Mouse (Mus musculus) kidney, postnatal 36 days (tissue): Measurements from ENCODE around the gene Fcgr1.
"Not testable (repeated sequence)": the region's sequence is repeated elsewhere in the genome, so short reads cannot be mapped to it uniquely, and the experiment has no call there.

Experiments used
- DNase-seq, 2 experiments: peaks; one replicate each; pipeline ENCODE4 v3.0.0; 2021 to 2022; ENCODE audit warnings: mixed read lengths in 2 of 2

Fcgr1 gene

DNA sequence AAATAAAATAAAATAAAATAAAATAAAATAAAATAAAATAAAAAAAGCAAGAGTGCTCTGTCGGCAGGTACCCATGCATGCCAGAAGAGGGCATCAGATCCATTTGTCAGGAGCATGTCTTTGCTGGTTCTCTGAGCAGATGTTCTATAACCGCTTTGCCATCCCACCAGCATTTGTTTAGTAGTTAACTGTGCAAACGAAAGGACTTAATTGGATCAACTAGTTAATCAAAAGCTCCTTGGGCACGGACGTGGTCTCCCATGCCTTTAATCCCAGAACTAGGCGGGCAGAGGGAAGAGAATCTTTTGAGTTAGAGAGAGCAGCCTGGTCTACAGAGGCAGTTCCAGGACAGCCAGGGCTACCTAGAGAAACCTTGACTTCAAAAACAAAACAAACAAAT, 33.4 kb upstream of the Fcgr1 start:
- DNase-seq, result peak; percentile 23 to 30

- not testable (repeated sequence) for DNase-seq
Observed at GRCm38 (mm10) chr3:96323806-96324205, 30.0 kb upstream of the Fcgr1 start.

GRCm38 (mm10) chr3:96322609-96323008, 28.8 kb upstream of the Fcgr1 start:
- no peak for DNase-seq

DNA sequence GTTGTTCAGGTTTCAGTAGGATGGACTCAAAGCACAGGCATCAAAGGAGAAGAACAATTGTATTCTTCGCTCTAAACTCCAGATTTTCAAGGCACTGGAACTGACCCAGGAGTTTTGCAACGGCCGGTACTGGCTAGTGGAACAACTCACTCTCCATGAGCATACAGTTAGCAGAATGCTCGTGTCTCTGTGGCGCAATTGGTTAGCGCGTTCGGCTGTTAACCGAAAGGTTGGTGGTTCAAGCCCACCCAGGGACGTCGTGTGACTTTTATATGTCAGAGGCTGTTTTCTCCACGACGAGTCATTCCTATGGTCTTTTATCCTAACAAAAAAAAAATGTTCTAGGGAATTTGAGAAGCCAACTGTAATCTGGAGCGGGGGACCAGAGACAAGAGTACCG, 28.1 kb upstream of the Fcgr1 start:
- no peak for DNase-seq

DNA sequence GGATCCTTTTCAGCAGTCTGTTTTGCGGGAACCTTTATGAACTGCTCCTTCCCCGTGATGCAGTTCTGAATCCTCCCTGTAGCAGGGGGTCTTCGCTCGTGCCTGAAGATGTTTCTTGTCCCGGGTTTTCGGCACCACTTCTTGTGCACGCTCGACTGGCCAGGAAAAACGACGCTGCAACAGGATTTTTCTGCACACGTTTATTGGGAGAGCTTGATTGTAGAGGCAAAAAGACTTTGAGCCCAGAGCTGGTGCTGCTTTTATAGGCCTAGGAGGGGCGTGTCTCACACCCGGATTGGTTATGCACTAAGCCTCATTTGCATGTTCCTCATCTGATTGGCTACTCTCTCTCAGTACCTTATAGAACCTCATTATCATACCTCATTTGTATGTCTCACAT, 26.2 kb upstream of the Fcgr1 start:
- not testable (repeated sequence) for DNase-seq

DNA sequence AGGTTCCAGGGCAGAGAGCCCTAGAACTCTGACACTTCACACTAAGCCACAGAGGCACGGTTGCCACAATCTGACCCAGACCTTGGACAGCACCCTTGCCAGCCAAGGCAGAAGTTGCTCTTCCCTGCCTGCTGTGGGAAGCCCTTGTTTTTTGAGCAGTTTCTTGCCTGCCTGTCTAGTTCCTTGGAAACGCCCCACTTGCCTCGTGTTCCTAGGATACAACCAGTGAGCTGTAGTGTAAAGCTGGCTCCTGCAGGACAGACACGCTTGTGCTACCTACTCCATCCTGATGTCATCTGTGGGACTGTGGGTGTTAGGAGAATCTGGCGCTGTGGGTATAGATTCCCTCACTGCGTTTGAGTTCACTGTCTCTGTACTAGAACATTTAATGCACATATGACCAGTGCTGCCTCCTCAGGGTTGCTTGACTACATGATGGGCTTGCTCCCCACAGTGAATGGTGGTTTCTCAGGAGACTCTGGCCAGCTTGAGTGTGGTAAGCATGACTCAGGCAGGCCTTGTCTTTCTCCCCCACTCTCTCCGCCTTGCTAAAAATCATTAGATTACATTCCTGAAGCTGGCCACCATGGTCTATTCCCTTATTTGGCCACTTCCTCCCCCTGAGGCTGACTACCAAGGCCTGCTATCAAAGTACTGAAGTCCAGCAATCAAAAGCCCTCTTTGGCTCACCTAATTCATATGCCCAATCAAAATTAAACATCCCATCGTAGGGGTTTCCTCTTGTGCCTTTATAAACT, 18.8 kb upstream of the Fcgr1 start:
- DNase-seq, result no peak

DNA sequence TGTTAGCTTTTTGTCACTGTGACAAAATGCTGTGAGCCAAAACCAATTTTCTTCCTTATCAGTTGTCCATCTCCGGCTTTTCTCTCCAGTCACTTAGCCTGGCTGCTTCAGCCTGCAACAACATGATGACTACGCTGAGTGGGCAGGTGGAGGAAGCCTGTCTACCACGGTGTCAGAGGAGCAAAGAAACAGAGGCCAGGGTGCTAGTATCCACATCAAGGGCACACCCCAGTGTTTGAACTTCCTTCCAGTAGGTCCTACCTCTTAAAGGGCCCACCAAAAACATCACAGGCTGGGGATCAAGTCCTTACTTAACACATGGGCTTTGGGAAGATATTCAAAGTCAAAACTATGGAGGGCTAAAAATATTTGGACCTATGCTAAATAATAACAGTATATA, 15.7 kb upstream of the Fcgr1 start:
- DNase-seq, result no peak

GRCm38 (mm10) chr3:96306506-96306905, 12.7 kb upstream of the Fcgr1 start:
- no peak for DNase-seq

DNA sequence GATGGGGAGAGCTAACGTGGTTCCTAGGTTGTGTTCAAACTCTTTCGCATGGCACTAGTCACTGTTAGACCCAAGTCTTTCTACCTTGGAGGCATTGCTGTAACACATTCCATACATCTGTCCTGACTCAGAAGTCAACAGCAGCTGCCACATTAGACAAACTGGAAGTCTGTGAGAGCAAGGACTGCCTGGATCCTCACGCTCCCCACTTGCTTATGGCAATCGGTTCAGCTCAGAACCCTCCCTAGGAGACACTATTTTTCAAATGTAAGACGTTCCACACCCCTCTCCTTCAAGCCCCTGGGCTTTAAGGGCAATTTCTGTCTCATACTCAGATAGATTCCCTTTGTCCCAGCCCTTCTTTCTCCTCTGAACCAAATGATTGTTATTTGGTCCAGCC, 8.3 kb upstream of the Fcgr1 start:
- DNase-seq, result no peak

DNA sequence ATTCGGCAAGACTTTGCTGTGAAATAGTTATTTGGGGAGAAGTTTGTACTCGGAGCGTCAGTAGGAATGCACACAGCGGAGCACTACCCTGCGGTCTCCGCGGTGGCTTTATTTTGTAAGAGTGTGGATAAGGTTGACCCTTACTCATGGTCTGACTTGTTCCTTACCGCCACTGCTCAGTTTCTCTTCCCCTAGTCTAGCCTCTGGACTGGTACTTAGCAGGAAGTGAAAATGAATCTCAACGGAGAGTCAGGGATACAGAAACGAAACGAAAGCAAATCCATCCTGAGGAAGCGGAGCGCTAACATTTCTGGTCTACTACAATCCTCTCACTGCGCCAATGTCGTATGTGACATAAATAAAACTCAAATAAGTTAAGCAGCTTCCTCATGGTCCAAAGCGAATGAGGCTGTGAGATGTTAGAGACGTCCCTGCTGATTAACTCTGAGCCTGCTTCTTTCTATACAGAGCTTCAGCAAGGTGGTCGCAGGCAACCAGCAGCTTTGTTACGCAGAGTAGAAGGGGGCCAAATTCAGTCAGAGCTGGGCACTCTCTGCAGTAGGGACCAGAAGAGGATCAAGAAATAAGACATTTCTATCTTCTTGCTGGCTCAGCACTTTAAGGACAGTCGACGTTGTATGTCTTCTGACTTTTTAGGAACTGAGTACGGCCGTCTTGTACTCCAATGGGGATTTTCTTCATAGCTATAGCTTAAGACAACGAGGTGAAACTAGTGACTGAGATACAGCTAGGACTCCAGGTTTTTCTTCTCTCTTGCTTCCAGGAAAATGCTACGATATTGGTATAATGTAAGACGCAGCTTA, 7.1 kb upstream of the Fcgr1 start:
- DNase-seq, result peak; percentile 15 to 18

DNA sequence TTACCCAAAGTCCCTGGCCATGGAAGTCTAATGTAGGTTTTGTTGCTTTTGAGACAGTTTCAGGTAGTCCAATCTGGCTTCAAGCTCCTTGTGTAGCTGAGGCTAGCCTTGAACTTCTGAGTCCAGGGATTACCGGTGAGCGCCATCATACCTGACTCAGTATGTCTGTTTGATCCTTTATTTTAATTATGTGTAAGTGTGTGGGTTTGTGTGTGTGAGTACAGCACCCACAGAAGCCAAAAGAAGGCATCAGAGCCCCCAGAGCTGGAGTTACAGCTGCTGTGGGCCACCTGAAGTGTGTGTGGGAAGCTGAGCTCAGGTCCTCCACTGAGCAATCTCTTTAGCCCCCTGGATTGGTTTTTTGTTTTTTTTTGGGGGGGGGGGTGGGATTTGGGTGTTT, 5.8 kb upstream of the Fcgr1 start:
- no peak for DNase-seq

DNA sequence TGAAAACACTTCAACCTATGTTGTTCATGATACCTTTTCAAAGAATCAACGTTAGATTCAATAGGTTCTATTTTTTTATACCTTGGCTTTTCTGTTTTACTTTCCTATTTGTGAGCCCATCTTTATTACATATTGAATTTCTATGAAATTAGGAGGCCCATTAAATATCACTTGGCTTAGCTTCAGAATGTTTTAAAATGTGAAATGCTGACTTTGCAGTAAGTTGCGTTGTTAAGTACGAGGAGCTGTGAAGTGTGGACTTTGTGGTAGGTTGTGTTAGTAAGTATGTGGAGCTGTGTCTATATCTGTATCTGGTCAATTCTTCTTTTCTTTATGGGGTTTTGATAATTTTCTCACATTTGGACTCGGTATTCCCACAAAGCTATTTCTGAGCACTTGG, 4.6 kb upstream of the Fcgr1 start:
- DNase-seq, result no peak

GRCm38 (mm10) chr3:96293368-96293767, 401 bp downstream of the Fcgr1 start:
- no peak for DNase-seq

- DNase-seq, result no peak
Observed at GRCm38 (mm10) chr3:96292641-96293040, 1.1 kb downstream of the Fcgr1 start.

DNA sequence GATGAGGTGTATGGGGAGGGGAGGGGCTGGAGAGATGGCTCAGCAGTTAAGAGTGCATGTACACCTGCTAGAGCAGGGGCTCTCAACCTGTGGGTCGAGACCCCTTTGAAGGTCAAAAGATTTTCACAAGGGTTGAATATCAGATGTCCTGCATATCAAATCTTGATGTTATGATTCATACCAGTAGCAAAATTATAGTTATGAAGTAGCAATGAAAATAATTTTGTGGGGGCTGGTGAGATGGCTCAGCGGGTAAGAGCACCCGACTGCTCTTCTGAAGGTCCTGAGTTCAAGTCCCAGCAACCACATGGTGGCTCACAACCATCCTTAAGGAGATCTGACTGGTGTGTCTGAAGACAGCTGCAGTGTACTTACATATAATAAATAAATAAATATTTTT, 3.0 kb downstream of the Fcgr1 start:
- DNase-seq, result not testable (repeated sequence)

DNA sequence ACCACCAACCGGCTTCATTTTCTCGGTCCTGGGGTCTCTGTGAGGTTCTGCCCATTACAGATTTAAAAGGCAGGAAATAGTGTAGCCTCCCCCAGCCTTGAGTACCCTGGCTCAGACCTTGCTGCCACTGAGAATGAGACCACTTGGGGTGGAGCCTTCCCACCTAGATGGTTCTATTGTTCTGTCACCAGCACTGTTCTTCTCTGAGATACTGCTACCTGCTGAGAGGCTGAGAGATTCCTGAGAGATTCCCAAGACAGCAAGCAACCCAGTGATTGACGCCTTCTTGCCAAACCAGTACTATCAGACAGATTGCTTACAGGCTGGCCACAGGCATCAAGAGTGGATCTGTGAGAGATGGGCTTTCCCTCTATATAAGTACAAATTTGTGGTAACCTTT, 4.6 kb downstream of the Fcgr1 start:
- no peak for DNase-seq

DNA sequence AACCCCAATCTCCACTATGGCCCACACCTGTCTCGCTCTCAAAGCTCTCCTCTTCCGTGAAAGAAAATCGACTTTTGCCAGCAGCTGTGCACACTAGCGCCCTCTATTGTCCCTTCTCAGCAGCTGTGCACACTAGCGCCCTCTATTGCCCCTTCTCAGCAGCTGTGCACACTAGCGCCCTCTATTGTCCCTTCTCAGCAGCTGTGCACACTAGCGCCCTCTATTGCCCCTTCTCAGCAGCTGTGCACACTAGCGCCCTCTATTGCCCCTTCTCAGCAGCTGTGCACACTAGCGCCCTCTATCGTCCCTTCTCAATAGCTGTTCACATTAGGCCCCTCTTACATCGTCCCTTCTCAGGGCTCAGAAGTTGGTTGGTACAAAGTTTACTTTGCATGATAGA, 6.4 kb downstream of the Fcgr1 start:
- not testable (repeated sequence) for DNase-seq

- peak; percentile 29 to 56 for DNase-seq
Observed at GRCm38 (mm10) chr3:96284457-96284856, 9.3 kb downstream of the Fcgr1 start.

- no peak for DNase-seq
Observed at GRCm38 (mm10) chr3:96280660-96281059, 13.1 kb downstream of the Fcgr1 start.

- DNase-seq, result peak; percentile 82 to 90
Observed at GRCm38 (mm10) chr3:96277800-96278624, 15.8 kb downstream of the Fcgr1 start.

DNA sequence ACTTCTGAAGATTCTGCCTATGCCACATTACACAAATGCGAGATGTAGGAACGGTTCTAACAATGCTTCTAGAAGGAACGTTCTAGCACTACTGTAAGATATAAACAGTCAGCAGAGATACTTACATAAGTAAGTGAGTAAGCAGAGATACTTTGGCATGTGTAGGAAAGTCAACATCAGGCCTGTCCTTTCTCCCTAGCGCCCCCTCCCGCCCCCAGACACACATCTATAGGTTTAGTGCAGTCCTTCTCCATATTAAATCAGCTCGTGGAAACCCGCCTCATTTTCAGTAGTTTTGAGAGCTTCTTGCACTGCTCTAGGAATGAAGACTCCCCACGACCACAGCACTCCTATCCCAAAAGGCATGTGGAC, 16.4 kb downstream of the Fcgr1 start:
- peak in 1 of 2 experiments; percentile 40 for DNase-seq

DNA sequence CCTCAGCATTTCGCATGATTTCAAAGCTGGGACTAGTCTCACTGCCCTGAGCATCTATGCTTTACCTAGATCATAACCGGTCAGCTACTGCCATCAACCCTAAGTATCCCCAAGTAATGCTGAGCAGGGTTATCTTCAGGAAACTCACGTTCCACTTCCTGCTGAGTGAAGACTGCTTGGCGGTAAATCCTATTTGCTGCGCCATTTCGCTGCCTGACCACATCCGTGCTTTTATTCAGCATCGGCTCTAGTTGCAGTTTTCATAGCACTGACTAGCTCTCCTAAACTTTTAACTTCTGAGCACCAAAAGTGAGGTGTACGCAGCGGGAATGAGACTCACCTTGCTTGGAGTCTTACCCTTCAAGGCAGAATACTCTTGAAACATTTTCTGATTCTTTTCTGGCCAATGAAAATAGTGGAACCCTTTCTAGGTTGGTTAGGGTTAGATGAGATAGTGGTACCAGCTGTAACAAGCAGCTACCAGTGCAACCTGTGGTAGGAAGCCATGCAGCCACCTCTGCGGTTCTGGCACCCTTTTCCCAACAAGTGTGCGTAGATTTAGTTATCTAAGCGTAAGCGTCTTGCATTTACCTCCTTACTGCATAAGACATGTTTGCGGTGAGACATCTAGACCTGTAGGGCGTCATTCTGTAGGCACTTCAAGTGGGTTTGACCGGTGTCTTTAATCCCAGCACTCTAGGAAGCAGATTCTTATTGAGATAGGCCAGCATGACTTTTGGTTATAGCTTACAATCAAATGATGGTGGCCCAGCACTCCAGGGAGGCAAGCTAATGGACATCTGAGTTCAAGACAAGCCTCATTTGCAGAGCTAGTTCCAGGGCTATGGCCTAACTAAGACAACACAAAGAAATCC, 19.9 kb downstream of the Fcgr1 start:
- DNase-seq, result peak in 1 of 2 experiments; percentile 11
